Mouse (Mus musculus): Measurements from ENCODE around the gene Plk5.
"Not testable (repeated sequence)": the region's sequence is repeated elsewhere in the genome, so short reads cannot be mapped to it uniquely, and the experiment has no call there.

The Plk5 gene

DNA sequence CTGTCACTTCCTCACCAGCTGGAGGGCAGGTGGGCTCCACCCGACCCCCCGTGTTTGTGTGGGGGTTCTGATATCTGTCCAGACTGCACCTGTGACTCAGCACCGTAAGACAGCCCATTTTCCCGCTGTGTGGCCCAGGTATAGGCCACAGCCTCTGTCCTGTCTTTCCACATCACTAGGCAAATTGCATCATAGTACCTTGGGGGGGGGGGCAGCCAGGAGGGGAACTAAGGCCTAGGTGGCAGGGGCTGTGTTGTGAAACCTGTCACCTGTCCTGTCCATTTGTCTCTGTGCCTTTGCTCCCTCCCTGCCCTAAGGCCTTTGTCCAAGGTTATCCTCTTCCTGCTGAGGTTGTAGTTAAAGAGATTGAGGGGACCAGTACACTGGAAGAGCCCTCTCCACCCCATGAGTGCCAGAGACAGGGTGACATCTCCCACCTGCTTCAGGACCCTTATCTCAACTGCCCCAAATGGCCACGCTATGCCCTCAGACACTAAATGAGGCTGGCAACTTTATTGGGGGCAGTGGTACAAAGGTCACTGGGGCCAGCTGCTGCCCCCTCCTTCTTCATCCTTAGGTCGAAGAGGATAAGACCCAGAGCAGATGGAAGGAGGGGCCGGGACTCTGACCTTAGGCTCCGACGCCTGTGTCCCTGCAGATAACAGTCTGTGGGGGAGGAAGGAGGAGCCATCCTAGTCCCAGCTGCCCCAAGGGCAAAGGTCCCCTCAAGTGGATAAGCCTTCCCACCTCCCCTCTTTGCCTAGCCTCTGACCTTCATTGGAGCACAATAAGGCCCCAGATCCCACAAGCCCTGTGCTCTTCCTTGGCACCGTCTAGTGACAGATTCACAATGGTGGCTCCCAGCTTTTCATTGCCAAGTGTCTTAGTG is 24.4 kb upstream of the Plk5 start:
- no peak for DNase-seq

DNA sequence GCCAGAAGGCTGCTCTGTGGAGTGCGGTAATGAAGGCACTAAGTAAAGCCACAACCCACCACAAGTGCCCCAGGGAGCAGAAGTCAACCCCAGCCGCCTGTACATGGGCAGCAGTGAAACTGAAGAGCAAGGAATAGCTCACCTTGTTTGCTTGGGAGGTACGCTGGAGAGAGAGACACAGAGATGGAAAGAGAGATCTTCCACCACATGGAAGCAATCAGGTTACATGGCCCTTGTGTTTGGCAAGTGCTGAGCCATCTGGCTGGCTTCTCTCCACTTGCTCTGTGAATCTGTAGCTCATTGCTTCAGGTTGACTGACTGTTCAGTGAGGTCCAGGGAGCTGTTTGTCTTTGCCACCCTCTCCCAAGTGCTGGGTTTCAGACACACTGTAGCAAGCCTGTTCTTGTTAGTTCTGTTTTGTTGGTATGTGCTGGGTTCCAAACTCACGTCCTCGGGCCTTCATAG is 23.7 kb upstream of the Plk5 start:
- no peak for DNase-seq

DNA sequence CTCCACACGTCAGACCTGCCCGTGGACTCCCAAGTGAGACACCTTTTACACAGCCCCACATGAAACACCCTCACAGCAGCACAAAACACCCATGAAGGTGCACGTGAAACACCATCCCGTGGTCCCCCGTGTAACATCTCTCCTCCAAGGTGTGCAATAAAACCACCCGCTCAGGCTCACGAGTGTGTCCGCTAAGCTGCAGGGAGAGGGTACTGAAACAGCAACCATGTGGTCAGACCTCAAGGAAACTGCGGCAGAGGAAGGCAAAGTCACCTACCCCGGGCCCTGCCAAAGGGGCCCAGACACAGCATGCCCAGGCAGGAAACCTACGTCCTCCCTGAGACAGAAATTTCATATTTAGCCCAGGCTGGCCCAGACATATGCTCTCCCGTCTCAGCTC is 20.0 kb upstream of the Plk5 start:
- peak; percentile 3 for DNase-seq

DNA sequence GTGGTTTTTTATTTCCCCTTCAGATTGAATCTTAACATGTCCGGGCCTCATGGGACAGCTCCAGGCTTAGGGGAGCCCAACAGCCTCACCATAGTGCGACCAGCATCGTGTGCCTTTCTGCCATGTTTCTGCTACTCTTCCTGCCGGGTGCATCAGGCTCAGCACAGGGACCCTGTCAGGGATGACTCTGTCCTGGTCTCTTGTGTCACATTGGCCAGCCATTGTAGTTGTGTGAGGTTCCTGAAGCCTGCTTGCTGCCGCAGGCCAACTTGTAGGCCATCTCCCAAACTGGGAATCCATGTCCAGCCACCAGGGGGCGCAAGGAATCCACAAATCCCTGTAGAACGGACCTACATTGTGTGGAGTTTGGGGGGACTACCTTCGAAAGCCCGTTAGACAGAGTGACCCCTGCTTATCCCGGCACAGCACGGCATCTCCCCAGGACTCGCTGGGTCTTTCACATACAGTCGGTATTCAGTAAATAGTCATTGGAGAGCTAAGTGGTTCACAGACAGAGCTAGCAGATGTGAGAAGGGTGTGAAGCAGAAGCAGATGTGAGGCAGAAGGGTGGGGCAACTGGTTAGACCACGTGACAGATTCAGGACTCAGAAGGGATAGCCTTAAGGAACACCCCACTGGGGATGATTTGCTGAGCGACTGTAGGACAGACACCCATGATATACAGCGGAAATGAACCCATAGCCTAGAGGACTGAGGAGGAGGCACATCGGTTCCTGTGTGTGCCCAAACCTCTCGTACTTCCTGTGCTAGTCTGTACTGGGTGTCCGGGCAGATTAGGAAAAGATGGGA is 16.1 kb upstream of the Plk5 start:
- DNase-seq = peak; percentile 79

DNA sequence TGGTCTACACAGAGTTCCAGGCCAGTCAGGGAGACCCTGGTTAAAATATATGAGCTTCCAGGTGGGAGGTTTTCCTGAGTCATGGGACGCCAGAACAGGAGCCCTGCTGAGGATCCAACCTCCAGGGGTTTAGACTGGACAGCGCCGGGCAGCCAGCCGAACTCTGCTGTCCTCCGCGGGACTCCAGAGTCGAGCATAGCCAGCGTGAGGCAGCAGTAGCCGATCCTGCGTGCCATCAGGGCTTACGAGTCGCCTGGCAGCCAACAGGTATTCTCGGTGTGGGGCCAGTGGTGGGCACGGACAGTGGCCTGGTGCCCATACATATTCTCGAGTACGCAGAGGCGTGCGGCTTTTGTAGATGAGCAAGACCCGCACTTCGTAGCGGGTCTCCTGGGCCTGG is 15.2 kb upstream of the Plk5 start:
- no peak for DNase-seq

GRCm38 (mm10) chr10:80341491-80342304 is 14.6 kb upstream of the Plk5 start:
- DNase-seq = no peak

GRCm38 (mm10) chr10:80342305-80342748 is 13.9 kb upstream of the Plk5 start:
- DNase-seq = no peak

GRCm38 (mm10) chr10:80342749-80343424 is 13.4 kb upstream of the Plk5 start:
- peak; percentile 50 for DNase-seq

DNA sequence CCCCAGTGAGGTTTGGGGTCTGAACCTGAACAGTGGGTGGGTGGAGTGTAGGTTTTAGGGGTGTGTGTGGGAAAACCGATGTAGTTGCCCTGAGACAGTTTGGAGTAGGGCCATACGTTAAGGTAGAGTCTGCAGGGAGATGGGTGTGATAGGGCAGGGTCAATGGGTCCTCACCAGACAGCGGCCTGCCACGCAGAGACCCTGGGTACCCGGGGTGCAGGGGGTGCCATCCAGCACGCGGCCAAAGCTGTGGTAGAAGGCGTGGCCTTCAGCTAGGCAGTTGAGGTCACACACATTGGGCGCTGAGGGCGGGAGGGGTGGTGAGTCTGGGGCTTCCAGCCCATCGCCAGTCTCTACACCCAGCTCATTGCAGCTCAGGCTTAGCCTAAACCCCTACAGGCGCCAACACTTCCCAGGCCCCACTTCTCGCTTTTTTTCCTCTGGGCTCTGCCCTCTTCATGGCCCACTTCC is 12.8 kb upstream of the Plk5 start:
- DNase-seq = no peak

DNA sequence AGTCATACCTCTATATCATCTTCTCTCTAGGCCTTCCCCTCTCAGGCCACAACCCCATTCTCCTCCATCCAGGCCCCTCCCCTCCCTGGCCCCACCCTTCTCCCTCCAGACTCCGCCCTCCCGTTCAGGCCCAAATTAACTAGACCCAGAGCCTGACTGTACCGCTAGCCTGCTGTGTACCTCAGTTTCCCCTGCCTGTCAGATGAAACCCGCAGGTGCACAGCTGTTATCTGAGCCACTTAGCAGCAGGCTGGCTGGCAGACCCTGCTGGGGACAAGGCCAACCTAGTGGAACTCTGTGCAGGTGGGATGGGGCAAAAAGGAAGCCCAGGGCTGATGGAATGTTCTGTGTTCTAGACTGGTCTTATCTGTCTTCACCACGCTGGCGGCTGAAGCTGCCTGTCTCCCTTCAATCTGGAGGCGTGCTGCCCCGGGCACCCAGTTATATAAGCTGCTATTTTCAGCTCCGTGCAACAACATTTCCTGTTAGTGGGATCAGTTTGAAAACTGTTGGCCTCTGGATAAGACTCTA is 12.1 kb upstream of the Plk5 start:
- peak; percentile 66 for DNase-seq

DNA sequence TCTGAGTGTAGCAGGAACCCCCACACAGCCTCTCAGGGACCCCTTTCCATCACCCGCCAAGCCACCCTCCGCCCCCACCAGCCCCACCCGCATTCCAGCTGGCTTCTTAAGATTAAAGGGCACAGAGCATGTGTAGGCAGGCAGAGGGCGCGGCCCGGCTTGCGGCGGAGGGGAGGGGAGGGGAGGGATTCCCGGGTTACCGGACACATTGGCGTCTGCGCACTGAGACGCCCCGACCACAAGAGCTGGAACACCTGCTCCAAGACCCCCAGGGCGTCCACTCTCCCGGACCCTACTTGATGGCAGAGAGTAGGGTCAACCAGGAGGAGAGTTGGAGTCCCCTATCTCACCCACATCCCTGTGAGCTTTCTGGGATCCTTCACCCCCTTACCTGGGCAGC is 11.1 kb upstream of the Plk5 start:
- no peak for DNase-seq

DNA sequence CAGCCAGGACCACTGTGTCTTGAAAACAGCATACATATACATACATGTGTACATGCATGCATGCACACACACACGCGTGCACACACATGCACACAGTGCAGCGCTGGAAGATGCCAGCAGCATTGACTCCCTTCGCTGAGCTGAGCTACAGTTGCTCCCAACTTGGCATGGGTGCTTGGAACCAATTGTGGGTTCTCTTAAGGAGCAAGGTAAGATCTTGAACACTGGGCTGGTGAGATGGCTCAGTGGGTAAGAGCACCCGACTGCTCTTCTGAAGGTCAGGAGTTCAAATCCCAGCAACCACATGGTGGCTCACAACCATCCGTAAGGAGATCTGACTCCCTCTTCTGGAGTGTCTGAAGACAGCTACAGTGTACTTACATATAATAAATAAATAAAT is 10.3 kb upstream of the Plk5 start:
- not testable (repeated sequence) for DNase-seq

DNA sequence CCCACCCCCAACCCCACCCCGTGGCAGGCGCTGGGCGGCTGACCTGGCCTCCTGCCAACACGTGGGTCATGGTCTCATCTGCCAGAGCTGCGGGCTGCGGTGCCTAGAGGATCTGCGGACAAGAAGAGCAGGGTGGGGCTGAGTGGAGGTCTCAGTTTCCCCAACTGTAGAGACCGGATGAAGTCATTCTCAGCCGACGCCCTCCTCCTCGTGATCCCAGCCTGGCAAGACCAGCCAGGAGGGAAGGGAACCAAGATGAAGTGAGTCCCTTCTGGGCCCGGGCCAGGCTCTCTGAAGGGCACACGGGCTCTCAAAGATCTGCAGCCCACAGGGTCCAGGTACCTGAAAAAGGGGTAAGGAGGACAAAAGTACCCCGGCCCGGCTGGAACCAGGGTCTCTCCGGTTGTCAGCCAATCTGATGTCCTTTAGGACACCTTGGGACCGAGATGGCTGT is 8.7 kb upstream of the Plk5 start:
- DNase-seq = no peak

DNA sequence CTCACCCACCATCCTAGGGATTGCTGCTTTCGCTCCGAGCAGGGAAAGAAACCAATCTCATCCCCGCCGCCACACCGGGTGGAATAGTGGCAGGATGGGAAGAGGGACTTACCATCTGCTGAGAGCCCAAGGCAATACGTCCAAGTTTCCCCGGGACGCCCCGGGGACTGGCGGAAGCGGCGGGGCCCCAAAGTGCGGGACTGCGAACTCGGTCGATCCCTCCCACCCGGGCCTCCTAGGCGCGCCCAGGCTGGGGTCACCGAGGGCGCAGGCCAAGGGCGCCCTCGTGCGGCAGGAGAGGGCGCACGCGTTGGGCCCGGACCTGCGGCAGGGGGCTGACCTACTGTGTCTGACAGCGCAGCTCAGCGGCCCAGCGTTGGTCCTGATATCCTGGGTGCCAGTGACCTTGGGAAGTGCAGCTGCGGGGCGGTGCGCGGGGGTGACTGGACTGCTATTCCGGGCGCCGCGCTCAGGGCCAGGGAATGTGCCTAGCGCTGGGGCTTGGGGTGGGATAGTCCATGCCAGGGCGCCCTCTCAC is 7.9 kb upstream of the Plk5 start, which contains the start of gene Adamtsl5:
TSS of gene Adamtsl5 (minus strand) at position 169 of the 538 bp plus-strand sequence.
- no peak for DNase-seq

GRCm38 (mm10) chr10:80348981-80349380 is 7.3 kb upstream of the Plk5 start:
- no peak for DNase-seq

GRCm38 (mm10) chr10:80350292-80350691 is 6.0 kb upstream of the Plk5 start:
- peak; percentile 77 for DNase-seq

- no peak for DNase-seq
These were observed 4.4 kb upstream of the Plk5 start for GRCm38 (mm10) chr10:80351896-80352295.

DNA sequence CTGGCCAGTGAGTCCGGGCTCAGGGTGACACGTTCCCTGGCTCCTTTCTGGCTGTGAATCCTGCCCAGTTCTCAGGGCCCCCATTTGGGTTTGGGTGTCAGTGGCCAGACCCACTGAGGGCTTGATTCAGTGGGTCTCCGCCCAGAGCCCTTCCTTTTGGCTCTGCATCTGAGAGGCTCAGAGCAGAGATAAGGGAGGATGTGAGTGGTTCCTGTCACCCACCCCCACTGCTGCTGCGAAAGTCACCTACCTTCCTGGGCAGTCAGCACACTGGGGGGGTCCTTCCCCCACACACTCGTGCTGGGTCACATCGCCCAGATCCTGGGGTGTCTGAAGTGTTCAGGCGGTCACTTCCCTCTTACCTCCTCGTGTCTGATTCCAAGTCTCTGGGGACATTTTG is 3.5 kb upstream of the Plk5 start:
- DNase-seq = no peak

- no peak for DNase-seq
These were observed 828 bp upstream of the Plk5 start for GRCm38 (mm10) chr10:80355431-80355830.

DNA sequence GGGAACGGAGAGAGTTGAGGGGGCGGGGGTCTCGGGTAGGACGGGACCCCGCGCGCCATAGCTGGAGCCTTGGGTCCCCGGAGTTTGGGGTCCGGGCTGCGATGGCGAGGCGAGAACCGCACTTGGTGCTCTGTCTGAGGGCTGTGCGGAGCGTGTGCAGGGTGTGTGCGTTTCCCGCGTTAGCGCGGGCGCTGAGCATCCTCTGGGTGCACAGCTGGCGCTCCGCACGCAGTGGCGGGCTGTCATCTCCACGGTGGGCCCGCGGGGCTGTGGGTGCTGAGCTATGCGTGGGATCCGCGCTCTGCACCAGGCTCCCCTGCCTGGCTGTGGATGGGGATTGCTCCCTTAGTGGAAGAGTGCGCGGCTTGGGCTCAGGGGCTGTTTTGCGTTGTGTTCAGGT is 478 bp downstream of the Plk5 start:
- DNase-seq = no peak

DNA sequence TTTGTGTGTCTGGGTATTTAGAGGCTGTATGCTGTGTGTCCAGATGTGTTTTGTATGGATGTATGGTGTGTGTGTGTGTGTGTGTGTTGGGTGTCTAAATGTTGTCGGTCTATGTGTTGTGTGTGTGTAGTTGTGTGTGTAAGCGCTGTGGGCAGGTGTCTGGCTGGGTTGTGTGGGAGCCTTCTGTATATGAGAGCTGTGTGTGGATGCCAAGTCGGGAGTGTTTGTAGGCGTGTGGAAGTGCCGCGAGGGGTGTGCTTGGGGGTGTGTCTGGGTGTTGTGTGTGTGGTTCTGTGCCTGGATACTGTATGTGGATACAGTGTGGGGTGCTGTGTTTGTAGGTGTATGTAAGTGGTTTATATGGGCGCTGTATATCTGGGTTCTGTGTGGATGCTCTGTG is 1.1 kb downstream of the Plk5 start:
- peak; percentile 58 for DNase-seq
